Mouse (Mus musculus) urinary bladder, postnatal 14 days (tissue): ENCODE results near the gene Acbd6.

Experiments
- DNase-seq: peaks from one replicate; pipeline ENCODE4 v3.0.0; 2021; ENCODE audit warnings: low spot score

Gene Acbd6

DNA sequence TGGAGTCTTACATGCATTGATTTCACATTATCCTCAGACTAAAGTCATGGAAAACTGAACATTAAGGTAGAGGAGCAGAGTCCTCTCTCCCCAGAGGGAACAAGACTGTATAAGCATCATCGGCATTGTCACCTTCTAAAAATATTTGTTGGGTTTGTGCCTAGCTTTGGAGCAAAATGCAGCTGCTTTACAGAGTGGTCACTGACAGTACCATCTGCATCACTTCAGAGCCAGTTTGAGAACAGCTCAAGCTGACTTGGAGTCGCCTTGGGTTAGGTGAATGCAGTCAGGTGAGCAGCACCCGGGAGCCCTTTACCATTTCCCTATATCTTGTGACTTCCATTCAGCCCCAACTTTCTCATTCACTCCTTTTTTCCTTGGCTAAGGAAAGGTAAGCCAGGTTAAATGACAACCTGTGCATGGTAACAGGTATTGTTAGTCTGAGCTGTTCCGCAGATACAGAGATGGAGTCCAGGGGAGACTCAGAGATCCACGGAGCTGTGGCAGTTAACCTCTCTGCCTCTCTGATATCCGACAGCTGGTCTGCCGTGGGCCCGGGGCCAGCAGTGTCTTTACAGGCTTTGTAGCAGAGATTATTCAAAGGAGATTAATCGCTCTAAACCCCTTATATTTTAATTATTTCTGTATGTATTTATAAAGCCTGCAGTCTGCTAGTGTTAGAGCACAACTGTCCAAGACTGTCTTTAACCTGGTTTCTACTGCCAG, 92.4 kb downstream of the Acbd6 start:
- DNase-seq: peak; percentile 8

GRCm38 (mm10) chr1:155654961-155655360, 97.0 kb downstream of the Acbd6 start:
- no peak for DNase-seq

DNA sequence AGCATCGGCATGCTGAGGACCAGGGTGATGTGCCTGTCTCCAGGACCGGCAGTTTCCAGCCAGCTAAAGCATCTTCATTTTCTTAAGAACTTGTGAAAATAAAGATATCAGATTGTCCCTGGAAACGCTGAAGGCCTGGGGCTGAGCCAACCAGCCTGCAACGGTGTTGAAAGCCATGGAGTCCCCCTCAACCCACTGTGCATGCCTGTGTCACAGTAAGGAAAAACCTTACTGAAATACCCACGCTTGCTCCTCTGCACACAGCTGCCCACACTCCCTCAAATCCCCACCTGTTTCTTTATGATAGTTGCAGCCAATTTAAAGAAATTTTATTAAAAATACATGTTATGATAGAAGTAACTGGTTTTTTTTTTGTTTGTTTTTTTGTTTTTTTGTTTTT, 98.4 kb downstream of the Acbd6 start:
- no peak for DNase-seq

DNA sequence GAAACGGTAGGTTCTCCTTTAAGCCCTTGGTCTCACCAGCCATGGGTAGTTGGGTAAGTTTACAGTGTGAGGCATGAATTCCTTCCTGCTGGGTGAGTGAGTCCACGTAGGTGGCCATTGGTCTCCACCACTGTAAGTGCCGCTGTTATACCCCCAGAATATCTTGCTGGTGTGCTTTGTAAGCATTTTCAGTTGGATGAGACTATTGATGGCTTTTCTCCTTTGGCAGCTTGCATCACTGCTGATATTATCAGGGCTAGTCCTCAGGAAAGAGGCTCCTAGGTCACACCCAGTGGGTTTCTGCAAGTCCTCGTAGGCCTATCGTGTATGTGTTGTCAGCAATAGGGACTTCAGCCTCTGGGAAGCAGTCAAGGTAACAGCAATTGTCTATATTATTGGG, 106.1 kb downstream of the Acbd6 start:
- no peak for DNase-seq

DNA sequence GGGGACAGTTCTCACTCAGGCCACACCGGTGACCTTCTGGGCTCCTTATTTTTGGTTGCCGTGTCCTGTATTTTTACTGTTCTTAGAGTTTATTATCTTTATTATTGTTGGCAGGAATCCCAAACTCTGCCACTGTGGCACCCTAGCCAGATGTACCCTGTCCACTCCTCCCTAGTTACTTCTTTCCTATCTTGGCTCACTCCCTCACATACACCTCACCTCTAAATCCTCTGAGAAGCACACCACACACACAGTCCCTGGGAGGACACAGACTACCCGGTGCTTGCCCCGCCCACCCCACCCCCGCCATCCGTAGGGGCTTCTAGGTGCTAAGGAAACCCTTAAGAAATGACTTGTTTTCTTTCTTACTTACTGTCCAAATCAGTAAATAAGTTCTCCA, 117.7 kb downstream of the Acbd6 start:
- DNase-seq: no peak

DNA sequence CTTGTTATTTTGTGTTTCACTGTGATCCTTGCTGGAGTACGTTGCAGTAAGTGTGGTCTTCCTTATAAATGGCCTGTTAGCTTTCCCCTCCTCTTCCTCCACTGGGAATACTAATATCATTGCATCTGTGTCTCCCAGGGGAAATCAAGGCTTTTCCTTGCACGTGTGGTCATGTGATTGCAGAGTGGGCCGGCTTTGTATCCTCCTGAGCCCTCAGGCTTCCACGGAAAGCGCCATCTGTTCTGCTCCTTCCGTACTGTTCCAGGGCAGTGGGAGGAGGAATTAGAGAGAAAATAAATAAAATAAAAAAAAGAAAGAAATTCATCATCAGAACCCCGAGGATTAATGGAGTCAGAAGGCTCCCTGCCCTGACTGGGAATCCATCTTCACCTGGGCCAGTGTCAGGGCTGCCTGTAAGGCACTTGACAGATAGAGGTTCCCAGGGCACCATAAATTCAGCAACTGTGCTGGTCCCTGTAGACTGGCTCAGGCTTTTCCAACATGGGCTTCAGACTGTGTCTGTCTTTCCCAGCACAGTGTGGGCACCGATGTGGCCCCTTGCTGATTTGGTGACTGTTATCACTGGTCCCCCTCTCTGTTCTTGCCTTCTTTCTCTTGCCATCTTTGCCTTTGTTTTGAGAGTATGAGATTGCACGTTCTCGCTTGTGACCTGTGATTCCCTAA, 123.3 kb downstream of the Acbd6 start:
- no peak for DNase-seq

GRCm38 (mm10) chr1:155686816-155687215, 128.9 kb downstream of the Acbd6 start:
- DNase-seq: peak; percentile 7

DNA sequence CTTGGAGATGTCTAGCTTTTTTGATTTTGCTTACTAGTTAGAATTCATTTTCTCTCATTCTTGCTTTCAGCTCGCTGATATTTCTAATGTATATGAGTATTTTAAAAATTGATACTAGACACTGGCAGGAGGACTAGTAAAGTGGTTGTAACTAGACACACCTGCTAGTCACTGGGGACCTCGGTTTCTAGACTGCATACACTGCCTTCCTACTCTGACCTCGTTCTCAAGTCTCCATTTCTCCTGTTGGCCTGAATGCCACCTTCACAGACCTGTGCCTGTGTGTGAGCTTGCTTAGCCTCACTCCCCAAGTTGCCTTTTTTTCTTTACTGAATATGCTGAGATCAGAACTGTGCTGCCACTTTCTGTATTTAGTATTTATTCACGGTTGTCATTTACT, 131.2 kb downstream of the Acbd6 start:
- DNase-seq: no peak

- DNase-seq: no peak
These were observed 131.6 kb downstream of the Acbd6 start for GRCm38 (mm10) chr1:155689558-155689957.

DNA sequence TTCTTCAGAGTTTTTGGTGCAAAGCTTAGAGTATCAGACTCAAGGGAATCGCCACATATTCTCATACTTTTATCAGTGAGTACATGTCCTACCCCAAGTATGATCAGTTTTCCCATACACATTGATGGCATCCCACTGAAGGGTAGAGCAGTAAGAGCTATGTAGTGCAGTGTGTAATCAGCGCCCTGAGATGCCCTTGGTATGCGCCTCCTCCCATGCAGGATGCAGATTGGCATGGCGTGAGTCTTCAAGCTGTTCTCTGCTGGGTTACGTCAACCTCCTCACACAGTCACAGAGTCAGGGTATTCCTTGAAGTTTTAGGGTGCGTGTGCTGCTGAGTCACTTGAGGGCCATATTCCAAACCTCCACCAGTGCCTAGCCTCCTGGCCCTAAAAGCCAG, 134.3 kb downstream of the Acbd6 start:
- DNase-seq: no peak

DNA sequence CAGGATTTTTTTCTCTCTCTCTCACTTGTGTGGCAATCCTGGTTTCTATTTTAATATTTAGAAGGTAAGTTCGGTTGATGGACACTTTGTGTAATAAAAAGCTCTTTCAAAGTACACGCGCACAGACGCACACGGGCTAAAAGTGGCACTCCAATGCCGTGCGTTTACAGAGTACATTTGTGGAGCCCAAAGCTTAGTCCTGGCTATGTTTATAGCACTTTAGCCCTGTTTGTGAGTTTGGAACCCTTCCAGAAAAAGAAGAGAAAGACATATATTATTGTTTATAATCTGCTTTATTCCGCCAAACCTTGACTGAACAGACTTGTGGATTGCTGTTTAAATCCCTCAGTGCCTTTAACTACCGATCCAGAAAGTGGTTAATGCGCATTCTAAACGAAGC, 135.1 kb downstream of the Acbd6 start:
- no peak for DNase-seq

- DNase-seq: no peak
These were observed 135.5 kb downstream of the Acbd6 start for GRCm38 (mm10) chr1:155693443-155693842.

DNA sequence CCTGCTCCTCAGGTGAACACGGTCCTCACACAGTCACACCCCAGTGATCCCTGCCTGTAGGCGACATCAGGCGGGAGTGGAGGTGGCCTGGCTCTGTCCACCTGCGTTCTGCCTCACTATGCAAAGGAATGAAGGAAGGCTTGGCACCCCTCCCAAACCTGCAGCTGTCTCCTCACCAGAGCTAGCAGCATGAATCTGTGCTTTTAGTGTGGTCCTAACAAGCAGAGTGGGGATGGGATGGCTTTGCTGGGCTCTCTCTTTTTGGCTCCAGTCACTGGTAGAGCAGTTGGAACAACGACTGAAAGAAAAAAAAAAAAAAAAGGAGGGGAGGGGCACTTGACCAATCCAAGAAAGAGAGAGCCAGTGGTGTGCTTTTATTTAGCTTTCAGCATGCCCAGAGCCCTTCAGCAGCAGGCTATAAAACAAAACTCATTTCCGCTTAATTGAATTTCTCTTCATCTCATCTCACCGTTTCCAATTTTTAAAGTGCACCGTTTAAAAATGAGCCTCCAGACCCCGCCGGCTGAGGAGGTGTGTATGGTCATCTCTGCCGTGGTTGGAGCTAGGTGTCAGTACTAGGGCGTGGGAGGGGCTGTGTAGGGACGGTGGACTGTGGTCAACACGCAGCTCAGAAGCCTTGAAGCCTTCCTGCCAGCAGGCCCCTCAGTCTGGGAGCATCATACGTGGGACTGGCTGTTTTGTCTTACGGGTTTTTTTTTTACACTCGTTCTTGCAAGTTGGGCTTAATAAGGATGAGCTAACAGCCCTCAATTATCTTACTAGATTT, 140.6 kb downstream of the Acbd6 start:
- DNase-seq: no peak

- DNase-seq: no peak
These were observed 143.0 kb downstream of the Acbd6 start for GRCm38 (mm10) chr1:155700886-155701285.

DNA sequence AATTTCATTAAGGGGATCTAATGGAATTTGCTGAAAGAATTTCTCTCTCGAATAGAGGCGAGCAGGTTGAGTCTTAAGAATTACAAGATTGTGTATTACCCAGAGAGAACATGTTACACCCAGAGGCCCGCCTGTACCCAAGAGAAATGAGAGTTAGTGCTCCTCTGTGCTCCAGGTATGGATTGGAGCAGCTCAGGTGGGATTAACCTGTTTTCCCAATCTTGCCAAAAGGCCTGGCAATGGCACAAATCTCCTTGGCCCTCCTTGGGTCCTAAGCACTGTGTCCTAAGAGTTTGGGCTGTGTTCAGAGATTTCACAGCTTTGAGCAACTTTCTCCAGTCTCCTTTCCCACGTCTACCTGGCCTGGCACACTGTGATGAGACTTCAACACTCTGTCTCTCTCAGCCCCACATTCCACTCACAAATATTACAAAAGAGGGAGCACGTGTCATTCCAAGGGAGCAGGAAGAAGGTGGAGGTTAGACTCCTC, 145.3 kb downstream of the Acbd6 start:
- no peak for DNase-seq

GRCm38 (mm10) chr1:155704182-155704581, 146.3 kb downstream of the Acbd6 start:
- DNase-seq: no peak

DNA sequence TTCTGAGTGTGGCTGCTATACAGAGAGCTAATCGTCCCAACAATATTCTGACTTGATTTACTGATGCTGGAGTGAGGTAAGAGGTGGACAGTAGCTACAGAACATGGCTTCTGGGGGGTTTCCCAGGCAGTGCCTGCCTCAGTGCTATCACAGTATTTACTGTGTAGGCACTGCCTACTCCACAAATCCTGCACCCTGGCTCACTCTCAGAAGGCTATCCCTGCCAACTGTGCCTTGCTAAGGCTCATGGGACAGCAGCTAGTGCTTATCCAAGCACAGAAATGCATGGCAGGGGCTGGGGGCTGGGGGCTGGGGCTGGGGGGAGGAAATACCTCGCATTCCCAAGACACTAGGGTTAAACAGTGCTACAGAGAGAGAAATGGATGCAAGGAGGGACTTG, 155.4 kb downstream of the Acbd6 start:
- no peak for DNase-seq

GRCm38 (mm10) chr1:155715366-155715765, 157.4 kb downstream of the Acbd6 start:
- DNase-seq: no peak

DNA sequence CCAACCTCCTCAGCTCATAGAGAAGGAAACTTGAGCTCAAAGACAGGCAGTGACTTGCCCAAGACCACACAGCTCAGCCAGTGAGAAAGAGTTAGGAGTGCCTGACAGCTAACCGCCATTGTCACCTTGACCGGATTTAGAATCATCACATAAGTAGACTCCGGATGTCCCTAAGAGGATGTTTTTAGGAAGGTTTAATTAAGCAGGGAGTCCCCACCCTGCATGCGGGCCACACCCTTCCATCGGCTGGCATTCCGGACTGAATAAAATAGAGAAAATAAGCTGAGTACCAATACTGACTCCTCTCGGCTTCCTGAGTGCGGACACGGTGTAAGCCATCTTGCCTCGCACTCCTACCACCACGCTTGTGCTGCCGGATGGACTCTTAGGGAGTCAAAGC, 159.4 kb downstream of the Acbd6 start:
- DNase-seq: no peak

- no peak for DNase-seq
These were observed 160.9 kb downstream of the Acbd6 start for GRCm38 (mm10) chr1:155718851-155719250.

DNA sequence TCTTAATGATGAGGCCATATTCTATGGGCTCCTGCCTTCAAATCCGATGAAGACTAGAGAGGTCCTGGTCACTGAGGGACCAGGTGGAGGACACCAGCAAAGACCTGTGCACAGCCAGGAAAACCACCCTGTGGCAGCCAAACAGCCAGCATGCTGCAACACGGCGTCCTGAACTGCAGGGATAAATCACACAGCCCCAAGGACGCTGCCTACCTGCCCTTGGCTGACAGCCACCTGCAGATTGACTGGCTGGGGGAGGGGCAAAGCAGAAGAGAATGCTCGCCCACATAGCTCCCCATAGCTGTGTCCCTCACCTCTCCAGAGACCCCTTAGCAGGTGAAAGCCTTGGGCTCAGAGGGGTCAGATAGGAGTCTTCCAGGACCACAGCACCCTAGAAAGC, 162.1 kb downstream of the Acbd6 start:
- DNase-seq: no peak

DNA sequence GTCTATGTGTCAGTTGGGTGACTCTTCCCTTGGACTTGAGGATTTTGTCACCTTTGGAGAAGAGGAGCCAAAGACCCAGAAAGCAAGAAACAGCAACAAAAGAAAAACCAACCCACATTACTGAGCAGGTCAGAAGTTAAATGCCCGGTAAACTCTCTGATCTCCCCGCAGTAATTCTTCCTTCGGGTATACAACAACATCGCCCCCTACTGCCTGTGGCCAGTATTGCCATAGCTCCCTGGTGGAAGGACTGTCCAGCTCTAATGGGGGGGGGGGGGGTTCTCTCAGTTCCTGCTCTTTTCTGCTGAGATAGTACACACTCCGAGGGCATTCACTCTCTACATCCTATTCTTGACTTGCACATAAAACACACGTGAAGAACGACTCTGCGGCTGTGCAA, 163.5 kb downstream of the Acbd6 start:
- no peak for DNase-seq

- DNase-seq: peak; percentile 41
These were observed 164.3 kb downstream of the Acbd6 start for GRCm38 (mm10) chr1:155722185-155722584.
